Mouse (Mus musculus) stomach, postnatal 0 days (tissue): Measurements from ENCODE around the gene Cog1.

Experiments used
- CTCF ChIP-seq: IDR thresholded peaks from 2 replicates; pipeline ENCODE4 v1.5.1; 2016; ENCODE audit warnings: antibody characterized with exemption, low read depth, mild to moderate bottlenecking, moderate library complexity
- EP300 ChIP-seq: optimal IDR thresholded peaks from 2 replicates; pipeline ENCODE3; 2016; ENCODE audit warnings: antibody characterized with exemption

GRCm38 (mm10) chr11:113677378-113677777, 28.4 kb downstream of the Cog1 start:
- TF ChIP-seq CTCF (no peak), EP300 (no peak)
